Mouse (Mus musculus): Measurements from ENCODE around the gene Npy4r.

- TF ChIP-seq POLR2A (IDR thresholded peaks at IDR 0.05; ENCODE audit: insufficient read depth, low read depth, low read length) (no peak), CTCF (IDR thresholded peaks at IDR 0.05) (no peak)
These were observed 12.3 kb downstream of the Npy4r start for GRCm38 (mm10) chr14:34139671-34140664.
